Mouse (Mus musculus): ENCODE results near the gene Gm4952. TPM values are rescaled to one million over a fixed set of nuclear protein-coding genes. Genes with fewer than 3 reads are reported as not detected.

The Gm4952 gene
- total and polyA plus RNA-seq, 3 experiments: 0.17 to 0.26 TPM; not detected in 1

GRCm38 (mm10) chr19:12575107-12575506, 24.7 kb upstream of the Gm4952 start:
- DNase-seq (ENCODE audit: extremely low read depth): no peak
- dilution Hi-C loops (cut with MboI; ENCODE audit: extremely low pct_ligation_motif_present, extremely low pct_unique_long_range_greater_than_20kb, low sequenced_read_pairs): no loop called here

GRCm38 (mm10) chr19:12575514-12575913, 24.3 kb upstream of the Gm4952 start:
- H3K27me3 ChIP-seq (replicated peaks): no peaks in the 10 kb centered on the region
- H3K4me1 ChIP-seq (ENCODE audit: control insufficient read depth in 1 of 2, insufficient read depth in 2 of 2): peaks cover 13 to 56% of the 10 kb centered on the region in 2 experiments; a peak in 3 of 4 replicates
- in situ Hi-C loops (cut with MboI; ENCODE audit: low pct_ligation_motif_present, low pct_unique_long_range_greater_than_20kb, low sequenced_read_pairs): loop anchor here (10.0 kb wide), 2 partner anchors 229 to 561 kb away; no protein-coding TSS in a partner anchor
- no peak for DNase-seq (ENCODE audit: extremely low read depth)
- TF ChIP-seq BHLHE40 (IDR thresholded peaks at IDR 0.05; ENCODE audit: low read depth, low read length) (no peak), TBP (conservative IDR thresholded peaks at IDR 0.05; ENCODE audit: low read depth, low read length) (no peak)
- H3K79me2 ChIP-seq (replicated peaks; ENCODE audit: control insufficient read depth, extremely low read depth, insufficient read depth, poor library complexity, severe bottlenecking): peaks cover 67% of the 10 kb centered on the region
- peak overlapping the region; percentile 100 for H3K4me2 ChIP-seq (ENCODE audit: insufficient read depth, low read depth, poor library complexity, severe bottlenecking)
- H3K9ac ChIP-seq (ENCODE audit: insufficient read depth, low read depth): peak overlapping the region; percentile 95
- H3K4me3 ChIP-seq (replicated peaks in 1 of 3; ENCODE audit: low read depth in 2 of 3, low read length in 2 of 3, poor library complexity in 1 of 3): peak overlapping the region; percentile 50 to 91 (median 58)
- no peaks in the 10 kb centered on the region for H3K9me3 ChIP-seq (replicated peaks; ENCODE audit: low read length)
- dilution Hi-C loops (cut with MboI; ENCODE audit: extremely low pct_ligation_motif_present, extremely low pct_unique_long_range_greater_than_20kb, low sequenced_read_pairs): no loop called here
- H3K36me3 ChIP-seq (replicated peaks in 1 of 2; ENCODE audit: control insufficient read depth in 1 of 2, insufficient read depth in 1 of 2, low read length in 1 of 2): peaks cover 20 to 32% of the 10 kb centered on the region in 2 experiments
- H3K27ac ChIP-seq (ENCODE audit: insufficient read depth, low read depth): peak overlapping the region; percentile 92

More at GRCm38 (mm10) chr19:12575107-12575506, 24.7 kb upstream of the Gm4952 start:
- peak overlapping the region; percentile 95 for H3K9ac ChIP-seq (ENCODE audit: insufficient read depth, low read depth)
- 0 out of 2 replicates have a peak, but pooled peaks have one; percentile 8 for TF ChIP-seq EP300 (IDR thresholded peaks at IDR 0.05; ENCODE audit: low read length)
- TF ChIP-seq CHD1 (IDR thresholded peaks at IDR 0.05; ENCODE audit: low read depth, low read length): no peak
- TF ChIP-seq SIN3A (IDR thresholded peaks at IDR 0.05; ENCODE audit: low read length): peak; percentile 45; the same call in 1 of the 2 replicates
- TF ChIP-seq MXI1 (IDR thresholded peaks at IDR 0.05; ENCODE audit: low read depth, low read length): 0 out of 2 replicates have a peak, but pooled peaks have one; percentile 32
- TF ChIP-seq JUN (IDR thresholded peaks at IDR 0.05; ENCODE audit: insufficient read depth, low read depth, low read length): no peak
- peak overlapping the region; percentile 77 to 91 (median 85) for H3K4me3 ChIP-seq (replicated peaks in 1 of 3; ENCODE audit: low read depth in 2 of 3, low read length in 2 of 3, poor library complexity in 1 of 3)
- in situ Hi-C loops (cut with MboI; ENCODE audit: low pct_ligation_motif_present, low pct_unique_long_range_greater_than_20kb, low sequenced_read_pairs): loop anchor here (10.0 kb wide), 2 partner anchors 230 to 560 kb away; no protein-coding TSS in a partner anchor
- no peaks in the 10 kb centered on the region for H3K9me3 ChIP-seq (replicated peaks; ENCODE audit: low read length)
- peaks cover 13 to 54% of the 10 kb centered on the region in 2 experiments; a peak in 3 of 4 replicates for H3K4me1 ChIP-seq (ENCODE audit: control insufficient read depth in 1 of 2, insufficient read depth in 2 of 2)
- no peaks in the 10 kb centered on the region for H3K27me3 ChIP-seq (replicated peaks)
- peaks cover 68% of the 10 kb centered on the region for H3K79me2 ChIP-seq (replicated peaks; ENCODE audit: control insufficient read depth, extremely low read depth, insufficient read depth, poor library complexity, severe bottlenecking)
- peak overlapping the region; percentile 100 for H3K4me2 ChIP-seq (ENCODE audit: insufficient read depth, low read depth, poor library complexity, severe bottlenecking)
- peak overlapping the region; percentile 90 for H3K27ac ChIP-seq (ENCODE audit: insufficient read depth, low read depth)
- H3K36me3 ChIP-seq (replicated peaks in 1 of 2; ENCODE audit: control insufficient read depth in 1 of 2, insufficient read depth in 1 of 2, low read length in 1 of 2): peaks cover 20 to 32% of the 10 kb centered on the region in 2 experiments

- in situ Hi-C loops (cut with MboI; ENCODE audit: low pct_ligation_motif_present, low pct_unique_long_range_greater_than_20kb, low sequenced_read_pairs) (loop anchor here (10.0 kb wide), 2 partner anchors 228 to 562 kb away; no protein-coding TSS in a partner anchor), dilution Hi-C loops (cut with MboI; ENCODE audit: extremely low pct_ligation_motif_present, extremely low pct_unique_long_range_greater_than_20kb, low sequenced_read_pairs) (no loop called here)
- peak overlapping the region; percentile 63 for H3K27ac ChIP-seq (ENCODE audit: insufficient read depth, low read depth)
- peaks cover 20 to 32% of the 10 kb centered on the region in 2 experiments for H3K36me3 ChIP-seq (replicated peaks in 1 of 2; ENCODE audit: control insufficient read depth in 1 of 2, insufficient read depth in 1 of 2, low read length in 1 of 2)
- no peaks in the 10 kb centered on the region for H3K9me3 ChIP-seq (replicated peaks; ENCODE audit: low read length)
- H3K4me3 ChIP-seq (replicated peaks in 1 of 3; ENCODE audit: low read depth in 2 of 3, low read length in 2 of 3, poor library complexity in 1 of 3): peak overlapping the region in 2 of 3 experiments; percentile 25 to 58
- peaks cover 13 to 56% of the 10 kb centered on the region in 2 experiments; a peak in 3 of 4 replicates for H3K4me1 ChIP-seq (ENCODE audit: control insufficient read depth in 1 of 2, insufficient read depth in 2 of 2)
- peaks cover 73% of the 10 kb centered on the region for H3K79me2 ChIP-seq (replicated peaks; ENCODE audit: control insufficient read depth, extremely low read depth, insufficient read depth, poor library complexity, severe bottlenecking)
- DNase-seq (ENCODE audit: extremely low read depth): peak; percentile 81
- peak overlapping the region; percentile 71; the same call in 1 of the 2 replicates for H3K4me2 ChIP-seq (ENCODE audit: insufficient read depth, low read depth, poor library complexity, severe bottlenecking)
- no peaks in the 10 kb centered on the region for H3K27me3 ChIP-seq (replicated peaks)
- peak overlapping the region; percentile 95; the same call in 1 of the 2 replicates for H3K9ac ChIP-seq (ENCODE audit: insufficient read depth, low read depth)
- no peak; the same call in 1 of the 2 replicates for TF ChIP-seq ZNF384 (IDR thresholded peaks at IDR 0.05; ENCODE audit: low read depth, low read length)
- no peak for TF ChIP-seq KAT2A (IDR thresholded peaks at IDR 0.05; ENCODE audit: insufficient replicate concordance, low read length)
- TF ChIP-seq HCFC1 (IDR thresholded peaks at IDR 0.05; ENCODE audit: low read depth, low read length): no peak
- no peak for TF ChIP-seq ZC3H11A (IDR thresholded peaks at IDR 0.05; ENCODE audit: low read depth, low read length)
- no peak; the same call in 1 of the 2 replicates for TF ChIP-seq RAD21 (IDR thresholded peaks at IDR 0.05; ENCODE audit: low read depth, low read length)
- TF ChIP-seq PAX5 (IDR thresholded peaks at IDR 0.05; ENCODE audit: low read length): no peak
- TF ChIP-seq NELFE (IDR thresholded peaks at IDR 0.05; ENCODE audit: low read depth, low read length): peak; percentile 49; the same call in 1 of the 2 replicates
- no peak for TF ChIP-seq MAZ (IDR thresholded peaks at IDR 0.05; ENCODE audit: low read depth, low read length)
- TF ChIP-seq ZMIZ1 (IDR thresholded peaks at IDR 0.05; ENCODE audit: low read depth, low read length): 0 out of 2 replicates have a peak, but pooled peaks have one; percentile 47
- peak; percentile 71 for TF ChIP-seq JUND (conservative IDR thresholded peaks at IDR 0.05; ENCODE audit: low read depth, low read length)
- peak; percentile 59; the same call in 1 of the 2 replicates for TF ChIP-seq MAX (IDR thresholded peaks at IDR 0.05; ENCODE audit: low read length)
- no peak for TF ChIP-seq UBTF (IDR thresholded peaks at IDR 0.05; ENCODE audit: low read depth, low read length)
- TF ChIP-seq ETS1 (conservative IDR thresholded peaks at IDR 0.05; ENCODE audit: low read depth, low read length): peak; percentile 43; the same call in 1 of the 2 replicates
- peak; percentile 89 for TF ChIP-seq EP300 (IDR thresholded peaks at IDR 0.05; ENCODE audit: low read length)
- TF ChIP-seq POLR2AphosphoS2 (IDR thresholded peaks at IDR 0.05; ENCODE audit: low read depth, low read length): 0 out of 2 replicates have a peak, but pooled peaks have one; percentile 39
- TF ChIP-seq CTCF (conservative IDR thresholded peaks at IDR 0.05 in 1 of 2, IDR thresholded peaks at IDR 0.05 in 1 of 2; ENCODE audit: low read depth in 2 of 2, low read length in 2 of 2): no peak
- TF ChIP-seq GABPA (IDR thresholded peaks at IDR 0.05; ENCODE audit: insufficient replicate concordance, low read depth, low read length): no peak
- no peak for TF ChIP-seq CHD2 (IDR thresholded peaks at IDR 0.05; ENCODE audit: low read length)
Measured at GRCm38 (mm10) chr19:12576639-12577038, 23.1 kb upstream of the Gm4952 start.
